Mouse (Mus musculus): ENCODE results near the gene Oscp1. TPM values are rescaled to one million over a fixed set of nuclear protein-coding genes. Genes with fewer than 3 reads are reported as not detected.
A peak's percentile ranks its signal among the peaks of the same experiment; 100 is the strongest.
"Not testable (repeated sequence)": the region's sequence is repeated elsewhere in the genome, so short reads cannot be mapped to it uniquely, and the experiment has no call there.

Gene Oscp1
- polyA plus RNA-seq, 1 experiment from 2014 or later, result 13.6 TPM

- H3K27ac ChIP-seq, result no peak overlapping the region
- no peaks in the 10 kb centered on the region for H3K36me3 ChIP-seq (ENCODE audit: insufficient read depth, low read length)
- no peak overlapping the region for H3K4me2 ChIP-seq (ENCODE audit: low read length)
- H3K9me3 ChIP-seq (replicated peaks; ENCODE audit: low read length), result no peaks in the 10 kb centered on the region
- 75% methylated on average over 8 of the region's 8 CpGs for WGBS
- H3K4me3 ChIP-seq (replicated peaks; ENCODE audit: low read depth, low read length), result no peak overlapping the region
- TF ChIP-seq CTCF (IDR thresholded peaks at IDR 0.05; ENCODE audit: low read depth), result no peak
- no peaks in the 10 kb centered on the region for H3K27me3 ChIP-seq (ENCODE audit: insufficient read depth, low read length)
- no peak overlapping the region for H3K9ac ChIP-seq (ENCODE audit: low read depth, low read length)
- H3K4me1 ChIP-seq (replicated peaks; ENCODE audit: insufficient read depth, low read length), result 0 out of 2 replicates have a peak, but pooled peaks cover 2% of the 10 kb centered on the region
- DNase-seq (ENCODE audit: low spot score), result no peak
- no peak for ATAC-seq (replicated peaks; ENCODE audit: low FRiP score, low read depth)
Observed at GRCm38 (mm10) chr4:126091873-126092272, 33.5 kb downstream of the Oscp1 start.

- not testable (repeated sequence) for H3K9me3 ChIP-seq (replicated peaks; ENCODE audit: low read length); H3K9ac ChIP-seq (ENCODE audit: low read depth, low read length); DNase-seq (ENCODE audit: low spot score); H3K4me3 ChIP-seq (replicated peaks; ENCODE audit: low read depth, low read length); H3K4me1 ChIP-seq (replicated peaks; ENCODE audit: insufficient read depth, low read length); ATAC-seq (replicated peaks; ENCODE audit: low FRiP score, low read depth); H3K27ac ChIP-seq; H3K27me3 ChIP-seq (ENCODE audit: insufficient read depth, low read length); H3K36me3 ChIP-seq (ENCODE audit: insufficient read depth, low read length)
- H3K4me2 ChIP-seq (ENCODE audit: low read length), result peak overlapping the region; percentile 72
- WGBS, result 56% methylated on average over 14 of the region's 14 CpGs
- peak; percentile 35; the same call in 1 of the 2 replicates for TF ChIP-seq CTCF (IDR thresholded peaks at IDR 0.05; ENCODE audit: low read depth)
Observed at GRCm38 (mm10) chr4:126095622-126096430, 37.5 kb downstream of the Oscp1 start.

- H3K9me3 ChIP-seq (replicated peaks; ENCODE audit: low read length), result no peaks in the 10 kb centered on the region
- WGBS, result 2% methylated on average over 37 of the region's 37 CpGs
- TF ChIP-seq CTCF (IDR thresholded peaks at IDR 0.05; ENCODE audit: low read depth), result peak; percentile 11; the same call in 1 of the 2 replicates
- no peaks in the 10 kb centered on the region for H3K27me3 ChIP-seq (ENCODE audit: insufficient read depth, low read length)
- peak within 1 kb of the TSS; percentile 65 for H3K4me3 ChIP-seq (replicated peaks; ENCODE audit: low read depth, low read length)
- H3K27ac ChIP-seq, result peak within 1 kb of the TSS; percentile 68
- H3K4me1 ChIP-seq (replicated peaks; ENCODE audit: insufficient read depth, low read length), result 0 out of 2 replicates have a peak, but pooled peaks cover 9% of the 10 kb centered on the region
- peak within 1 kb of the TSS; percentile 72 for H3K4me2 ChIP-seq (ENCODE audit: low read length)
- DNase-seq (ENCODE audit: low spot score) (peak; percentile 99), ATAC-seq (replicated peaks; ENCODE audit: low FRiP score, low read depth) (peak; percentile 95)
- peak within 1 kb of the TSS; percentile 64 for H3K9ac ChIP-seq (ENCODE audit: low read depth, low read length)
- H3K36me3 ChIP-seq (ENCODE audit: insufficient read depth, low read length), result 0 out of 2 replicates have a peak, but pooled peaks cover 2% of the 10 kb centered on the region
Observed at GRCm38 (mm10) chr4:126096464-126097111, 38.2 kb downstream of the Oscp1 start, which contains the start of gene Lsm10. TSS of gene Lsm10 (plus strand) at chr4:126096623.

GRCm38 (mm10) chr4:126097711-126098253 is 39.4 kb downstream of the Oscp1 start:
- Histone ChIP-seq H3K4me1 (replicated peaks; ENCODE audit: insufficient read depth, low read length) (peaks cover 14% of the 10 kb centered on the region; the same call in 1 of the 2 replicates), H3K4me3 (replicated peaks; ENCODE audit: low read depth, low read length) (no peak overlapping the region), H3K27me3 (ENCODE audit: insufficient read depth, low read length) (no peaks in the 10 kb centered on the region), H3K4me2 (ENCODE audit: low read length) (no peak overlapping the region), H3K9me3 (replicated peaks; ENCODE audit: low read length) (no peaks in the 10 kb centered on the region), H3K9ac (ENCODE audit: low read depth, low read length) (no peak overlapping the region), H3K27ac (no peak overlapping the region), H3K36me3 (ENCODE audit: insufficient read depth, low read length) (0 out of 2 replicates have a peak, but pooled peaks cover 2% of the 10 kb centered on the region)
- 84% methylated on average over 20 of the region's 20 CpGs for WGBS
- no peak for DNase-seq (ENCODE audit: low spot score)
- TF ChIP-seq CTCF (IDR thresholded peaks at IDR 0.05; ENCODE audit: low read depth), result no peak
- ATAC-seq (replicated peaks; ENCODE audit: low FRiP score, low read depth), result no peak

- no peaks in the 10 kb centered on the region for H3K9me3 ChIP-seq (replicated peaks; ENCODE audit: low read length)
- H3K27me3 ChIP-seq (ENCODE audit: insufficient read depth, low read length), result no peaks in the 10 kb centered on the region
- DNase-seq (ENCODE audit: low spot score) (no peak), ATAC-seq (replicated peaks; ENCODE audit: low FRiP score, low read depth) (no peak)
- WGBS, result 95% methylated on average over 3 of the region's 3 CpGs
- H3K27ac ChIP-seq, result no peak overlapping the region
- TF ChIP-seq CTCF (IDR thresholded peaks at IDR 0.05; ENCODE audit: low read depth), result no peak
- no peak overlapping the region for H3K4me3 ChIP-seq (replicated peaks; ENCODE audit: low read depth, low read length)
- H3K4me1 ChIP-seq (replicated peaks; ENCODE audit: insufficient read depth, low read length), result peaks cover 18% of the 10 kb centered on the region; the same call in 1 of the 2 replicates
- no peak overlapping the region for H3K9ac ChIP-seq (ENCODE audit: low read depth, low read length)
- H3K36me3 ChIP-seq (ENCODE audit: insufficient read depth, low read length), result 0 out of 2 replicates have a peak, but pooled peaks cover 2% of the 10 kb centered on the region
- no peak overlapping the region for H3K4me2 ChIP-seq (ENCODE audit: low read length)
Observed at GRCm38 (mm10) chr4:126099365-126099764, 41.0 kb downstream of the Oscp1 start.

GRCm38 (mm10) chr4:126100764-126101163 is 42.4 kb downstream of the Oscp1 start:
- no peak overlapping the region for H3K9ac ChIP-seq (ENCODE audit: low read depth, low read length)
- H3K4me2 ChIP-seq (ENCODE audit: low read length), result no peak overlapping the region
- H3K9me3 ChIP-seq (replicated peaks; ENCODE audit: low read length), result no peaks in the 10 kb centered on the region
- no peaks in the 10 kb centered on the region for H3K27me3 ChIP-seq (ENCODE audit: insufficient read depth, low read length)
- ATAC-seq (replicated peaks; ENCODE audit: low FRiP score, low read depth) (no peak), DNase-seq (ENCODE audit: low spot score) (no peak)
- WGBS, result 80% methylated on average over 3 of the region's 3 CpGs
- no peak overlapping the region for H3K27ac ChIP-seq
- peaks cover 27% of the 10 kb centered on the region for H3K4me1 ChIP-seq (replicated peaks; ENCODE audit: insufficient read depth, low read length)
- 0 out of 2 replicates have a peak, but pooled peaks cover 2% of the 10 kb centered on the region for H3K36me3 ChIP-seq (ENCODE audit: insufficient read depth, low read length)
- no peak overlapping the region for H3K4me3 ChIP-seq (replicated peaks; ENCODE audit: low read depth, low read length)
- TF ChIP-seq CTCF (IDR thresholded peaks at IDR 0.05; ENCODE audit: low read depth), result no peak

All from kidney, postnatal 0 days (tissue).